Mouse (Mus musculus) spleen, adult 12 weeks (tissue): Measurements from ENCODE around the gene Cux2.

ENCODE experiments used
- DNase-seq: peaks from one replicate; pipeline ENCODE4 v3.0.0; 2022; ENCODE audit warnings: low spot score

Cux2 gene

DNA sequence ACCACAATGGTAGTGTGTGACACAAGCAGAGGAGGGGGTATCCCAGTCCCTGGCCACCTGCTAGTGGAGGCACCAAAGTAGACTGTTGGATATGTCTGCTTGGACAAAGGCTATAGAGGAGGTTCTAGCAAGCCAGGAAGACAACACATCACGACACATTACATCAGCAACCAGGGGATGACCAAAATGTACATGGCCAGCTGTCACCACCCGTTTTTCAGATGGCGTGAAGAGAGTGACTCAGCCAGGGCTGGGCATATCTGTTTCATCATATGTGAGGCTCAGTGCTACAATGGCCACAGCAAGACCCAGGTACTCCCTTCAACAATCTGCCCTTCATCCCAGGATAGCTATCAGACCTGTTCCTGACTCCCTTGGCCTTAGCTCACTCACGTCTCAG is 133.1 kb downstream of the Cux2 start:
- DNase-seq = no peak

DNA sequence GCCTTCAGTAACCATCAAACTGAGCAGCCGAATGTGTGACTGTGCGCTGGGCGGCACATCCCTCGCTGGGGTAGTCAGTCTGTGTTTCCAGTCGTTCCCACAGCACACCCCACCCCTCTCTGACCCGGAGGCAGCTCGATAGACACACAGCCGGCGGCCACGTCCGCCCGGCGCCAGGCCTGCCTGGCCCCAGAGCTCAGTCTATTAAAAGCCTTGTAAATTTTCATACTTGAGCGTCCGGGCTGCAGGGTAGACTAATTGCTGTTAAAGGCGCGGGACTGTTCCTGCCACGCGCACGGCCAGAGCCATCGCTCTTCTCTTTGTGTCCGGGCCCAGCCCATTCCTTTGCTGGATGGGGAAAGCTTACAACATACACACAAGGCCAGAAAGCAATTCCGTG is 135.9 kb downstream of the Cux2 start:
- no peak for DNase-seq

DNA sequence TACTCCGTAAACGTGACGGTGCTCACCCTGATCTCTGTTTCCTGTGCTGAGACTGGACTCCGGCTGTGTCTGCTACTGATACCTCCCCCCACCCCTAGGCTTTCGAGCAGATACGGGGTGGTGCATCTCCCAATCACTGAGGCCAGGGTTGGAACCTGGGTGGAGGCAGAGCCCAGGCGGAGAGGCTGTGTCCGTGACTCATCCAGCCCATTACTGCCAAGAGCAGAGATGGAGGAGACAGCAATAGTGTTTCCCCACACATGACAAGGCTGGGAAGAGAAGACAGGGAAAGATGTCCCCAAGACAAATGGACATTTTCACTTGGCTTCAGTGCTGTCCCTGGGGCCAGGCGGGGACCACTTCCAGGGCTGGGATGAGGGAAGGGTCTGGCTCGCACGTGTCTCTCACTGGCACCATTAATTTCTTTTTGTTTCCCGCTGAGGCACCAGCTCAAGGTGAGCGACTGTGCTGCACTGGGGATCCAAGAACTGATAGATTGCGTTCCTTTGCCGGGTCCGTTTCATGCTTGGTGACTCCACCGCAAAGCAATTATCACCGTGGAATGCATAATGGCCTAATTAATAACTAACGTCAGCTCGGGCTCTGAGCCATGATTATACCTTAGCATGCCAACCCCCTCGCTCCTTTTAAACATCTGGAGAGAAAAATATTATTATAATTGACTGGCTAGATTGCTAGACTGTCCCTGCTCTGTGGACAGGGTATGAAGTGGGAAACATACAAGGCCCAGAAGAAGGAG is 140.5 kb downstream of the Cux2 start:
- no peak for DNase-seq

DNA sequence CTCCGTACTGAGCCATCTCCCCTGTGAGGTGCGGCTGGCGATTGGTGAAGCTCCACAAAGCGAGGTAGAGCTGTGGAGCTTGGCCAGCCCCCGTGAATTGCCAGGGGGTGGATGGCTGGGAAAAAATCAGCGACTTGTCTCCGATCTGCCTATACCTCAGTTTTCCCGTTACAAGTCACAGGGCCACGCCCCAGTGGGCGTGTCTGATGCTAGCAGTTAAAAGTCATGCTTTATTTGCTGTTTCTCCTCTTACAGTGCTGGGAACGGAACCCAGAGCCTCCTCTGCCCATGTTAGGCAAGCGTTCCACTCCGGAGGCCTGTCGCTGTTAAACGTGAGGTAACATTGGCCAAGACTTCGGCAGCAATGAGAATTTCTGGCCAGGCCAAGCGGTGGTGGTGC is 144.2 kb downstream of the Cux2 start:
- DNase-seq = no peak

DNA sequence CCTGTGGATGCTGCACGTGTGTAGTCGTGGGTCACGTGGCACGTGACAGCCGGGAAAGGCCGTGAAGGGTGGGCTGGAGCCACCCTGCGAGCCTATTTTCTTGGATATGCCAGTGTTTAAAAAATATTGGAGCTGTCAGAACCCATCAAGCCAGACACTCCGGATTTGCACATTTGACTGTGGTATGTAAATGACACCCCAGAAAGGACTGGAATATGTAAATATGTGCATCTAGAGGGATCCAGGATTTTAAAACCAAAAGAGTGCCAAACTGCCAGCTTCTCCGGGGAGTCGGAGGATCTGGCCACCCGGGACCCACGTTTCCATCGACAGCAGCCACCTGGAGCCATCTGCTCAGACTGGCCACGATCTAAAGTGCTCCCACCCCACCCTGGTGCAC is 145.1 kb downstream of the Cux2 start:
- no peak for DNase-seq

DNA sequence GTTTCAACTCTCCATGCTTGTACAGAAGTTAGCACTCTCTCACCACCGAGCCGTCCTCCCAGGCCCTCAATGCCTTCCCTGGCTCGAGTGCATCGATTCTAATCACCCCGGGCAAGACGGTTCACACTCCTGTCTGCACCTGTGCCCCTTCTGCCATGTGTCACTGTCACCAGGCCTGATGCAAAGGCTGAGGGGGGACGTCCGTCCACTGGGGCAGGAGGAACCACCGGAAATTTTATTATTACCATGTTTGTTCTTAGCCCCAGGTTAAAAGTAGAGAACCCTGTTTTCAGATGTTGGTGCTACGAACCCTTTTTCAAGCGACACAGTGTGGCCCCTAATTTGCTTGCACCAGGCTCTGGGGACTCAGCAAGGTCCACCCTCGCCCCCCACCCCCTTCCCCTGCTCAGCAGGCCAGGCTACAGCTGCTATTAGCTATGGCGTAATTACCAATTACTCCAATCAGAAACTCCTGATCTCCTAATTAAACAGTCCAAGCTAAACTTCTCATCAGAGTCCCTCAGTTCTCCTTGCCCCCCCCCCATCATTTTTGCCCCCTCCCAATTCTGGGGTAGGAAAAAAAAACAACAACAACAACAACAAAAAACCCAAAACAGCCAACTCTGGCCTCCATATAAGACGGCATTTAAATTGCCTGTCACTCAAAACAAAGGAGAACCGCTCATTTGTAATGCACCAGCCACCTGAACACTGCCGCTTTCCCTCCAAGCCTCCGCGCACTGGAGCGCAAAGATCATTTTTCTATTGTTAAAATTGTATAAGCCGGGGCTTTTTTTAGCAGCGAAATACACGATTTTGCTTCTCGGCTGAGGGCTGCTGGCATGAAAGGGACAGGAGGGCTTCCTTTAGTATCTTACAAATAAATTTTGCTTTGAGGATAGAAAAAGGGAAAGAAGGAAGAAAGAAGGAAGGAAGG is 146.8 kb downstream of the Cux2 start:
- DNase-seq = no peak

DNA sequence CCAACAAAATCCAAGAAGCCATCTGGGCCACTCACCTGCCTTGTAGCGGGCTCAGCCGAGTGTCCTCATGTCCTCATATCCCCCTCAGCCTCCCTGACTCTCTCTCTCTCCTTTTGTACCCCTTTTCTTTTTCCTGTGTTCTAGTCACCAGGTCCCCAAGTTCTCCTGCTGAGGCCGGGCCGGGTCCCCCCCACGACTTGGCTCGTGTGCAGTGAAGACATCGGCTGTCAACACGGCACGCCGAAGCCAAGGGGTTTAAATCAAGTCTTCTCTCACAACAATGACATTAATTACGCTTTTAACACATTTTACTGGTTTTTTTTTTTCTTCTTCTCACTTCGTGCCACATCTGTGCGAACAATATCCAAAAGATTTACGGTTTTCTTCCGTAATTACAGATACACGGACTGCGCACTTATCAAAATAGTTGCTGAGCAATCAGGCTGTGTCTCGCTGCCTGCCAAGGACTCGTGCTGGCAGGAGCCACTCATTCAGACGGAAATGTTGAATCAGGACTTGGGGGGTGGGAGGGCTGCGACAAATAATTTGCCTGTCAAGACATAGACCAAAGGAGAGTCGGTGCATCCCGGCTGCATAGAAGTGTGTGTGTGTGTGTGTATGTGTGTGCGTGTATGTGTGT is 154.7 kb downstream of the Cux2 start:
- DNase-seq = no peak

DNA sequence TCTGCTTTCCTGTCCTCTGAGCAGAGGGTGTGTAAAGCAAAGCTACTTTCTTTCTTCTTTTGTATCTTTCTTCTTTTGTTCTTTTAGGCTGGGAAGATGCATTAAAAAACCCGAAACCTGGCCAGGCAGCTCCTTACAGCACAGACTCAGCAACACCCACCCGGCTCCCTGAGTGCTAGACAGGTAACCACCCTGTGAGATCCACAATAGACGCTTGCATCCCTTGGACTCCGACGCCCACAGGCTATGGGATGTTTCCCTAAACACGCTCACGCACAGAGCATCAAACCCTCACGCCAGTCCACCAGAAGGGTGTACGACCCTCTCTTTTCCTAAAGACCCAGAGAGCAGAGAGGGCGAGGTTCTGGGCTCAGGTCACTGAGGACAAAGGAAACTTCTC is 155.3 kb downstream of the Cux2 start:
- DNase-seq = no peak

DNA sequence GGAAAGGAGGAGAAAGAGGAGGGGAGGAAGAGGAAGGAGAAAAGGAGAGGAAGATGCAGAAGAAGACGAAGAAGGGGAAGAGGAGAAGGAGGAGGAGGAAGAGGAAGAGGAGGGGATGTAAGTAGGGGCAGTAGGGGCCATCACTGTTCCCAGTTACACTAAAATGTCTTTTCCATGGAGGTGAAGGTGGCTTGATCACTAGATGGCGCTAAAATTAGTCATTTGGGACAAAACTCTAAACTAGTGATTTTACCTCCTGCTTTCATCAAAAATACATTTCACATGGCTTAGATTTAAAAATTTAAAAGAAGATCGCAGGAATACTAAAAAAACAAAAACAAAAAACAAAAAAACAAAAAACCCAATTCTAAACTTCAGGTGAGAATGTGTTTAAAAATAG is 156.3 kb downstream of the Cux2 start:
- DNase-seq = no peak

DNA sequence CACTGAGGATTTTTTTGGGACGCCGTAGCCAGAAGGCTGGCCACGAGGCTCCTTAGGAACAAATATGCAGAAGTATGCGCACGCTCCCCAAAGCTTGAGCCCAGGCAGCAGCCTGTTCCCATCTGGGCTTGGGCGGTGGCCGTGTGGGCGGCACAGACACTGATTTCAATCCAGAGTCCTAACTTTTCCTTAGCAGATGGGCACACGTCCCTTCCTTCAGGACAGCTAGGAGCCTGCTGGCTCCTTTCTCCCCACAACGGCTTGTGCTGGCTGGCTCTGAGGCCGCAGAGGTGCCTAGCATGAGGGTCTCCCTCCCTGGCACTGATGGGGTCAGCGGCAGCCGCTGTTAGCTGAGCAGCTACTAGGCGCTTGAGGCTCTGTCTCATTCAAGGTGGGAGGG is 157.6 kb downstream of the Cux2 start:
- DNase-seq = no peak

DNA sequence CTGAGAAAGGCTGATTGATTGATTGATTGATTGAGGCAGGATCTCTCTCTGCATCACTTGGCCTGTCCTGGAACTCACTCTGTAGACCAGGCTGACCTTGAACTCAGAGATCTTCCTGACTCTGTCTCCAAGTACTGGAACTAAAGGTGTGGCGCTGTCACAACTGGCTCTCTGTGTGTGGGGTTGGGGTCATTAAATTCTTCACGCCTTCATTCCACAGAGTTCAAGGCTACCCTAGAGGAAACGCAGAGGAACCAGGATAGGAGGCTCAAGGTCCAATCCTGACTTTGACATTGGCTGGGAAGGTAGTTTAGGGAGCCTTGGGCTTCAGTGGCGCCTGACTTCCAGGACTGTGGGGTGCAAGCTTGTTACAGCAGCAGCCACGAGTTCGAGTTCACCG is 159.0 kb downstream of the Cux2 start:
- DNase-seq = no peak

DNA sequence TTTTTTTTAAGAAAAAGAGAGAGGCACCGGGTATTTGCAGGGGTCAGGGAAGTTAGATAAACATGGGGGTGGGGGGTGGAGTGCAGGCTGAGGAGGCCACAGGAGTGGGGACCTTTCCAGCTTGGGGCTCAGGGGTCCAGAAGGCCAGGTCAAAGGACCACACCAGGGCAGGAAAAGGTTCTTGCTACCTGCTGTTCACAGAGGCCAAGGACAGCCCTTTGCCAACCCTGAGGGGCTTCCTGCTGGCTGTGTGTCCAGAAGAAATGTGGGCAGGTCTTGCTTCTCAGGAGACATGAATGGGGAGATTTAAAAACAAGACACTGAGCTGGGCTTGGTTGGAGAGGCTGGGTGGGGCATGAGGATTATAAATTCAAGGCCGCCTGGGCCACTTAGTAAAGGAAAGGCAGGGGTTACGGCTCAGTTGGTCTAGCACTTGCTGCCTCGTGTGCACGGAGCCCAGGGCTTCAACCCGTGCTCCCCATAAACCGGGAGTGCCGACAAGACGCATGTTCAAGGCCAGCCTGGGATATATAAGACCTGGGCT is 160.0 kb downstream of the Cux2 start:
- no peak for DNase-seq

DNA sequence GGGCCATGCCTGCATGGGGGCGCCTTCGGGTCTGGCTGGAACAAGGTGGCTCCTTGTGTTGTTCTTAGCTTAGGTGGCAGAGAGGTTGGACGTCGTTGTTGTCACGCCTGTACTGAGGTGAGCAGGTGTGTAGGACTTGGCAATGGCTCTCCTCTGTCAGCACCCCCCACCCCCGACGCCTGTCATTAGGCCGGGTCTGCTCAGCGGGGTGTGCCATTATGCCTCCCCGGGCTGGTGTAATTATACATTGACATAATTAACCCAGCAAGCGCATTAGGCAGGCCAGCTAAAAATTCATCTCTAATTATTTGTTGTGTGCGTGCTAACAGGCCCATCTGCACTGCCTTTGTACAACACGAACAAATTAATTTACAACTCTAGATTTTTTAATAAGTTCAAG is 160.5 kb downstream of the Cux2 start:
- DNase-seq = no peak

DNA sequence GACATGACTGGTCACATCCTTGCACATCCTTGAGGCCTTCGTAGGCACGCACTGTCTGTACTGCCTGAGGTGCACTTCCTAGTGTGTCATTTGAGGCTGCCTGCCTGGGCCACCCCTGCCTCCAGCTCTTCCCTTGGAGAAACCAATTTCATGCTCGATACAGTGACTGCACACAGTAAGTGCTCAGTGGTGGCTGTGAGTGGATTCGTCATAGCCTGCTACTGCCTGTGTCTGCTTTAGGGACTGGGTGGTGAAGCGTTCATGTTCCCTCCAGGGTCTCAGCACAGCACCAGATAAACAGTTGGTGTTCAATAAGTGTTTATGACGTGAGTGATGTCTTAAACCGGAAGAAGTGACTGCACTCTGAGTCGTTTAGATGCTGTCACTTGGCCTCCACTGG is 166.5 kb downstream of the Cux2 start:
- no peak for DNase-seq

DNA sequence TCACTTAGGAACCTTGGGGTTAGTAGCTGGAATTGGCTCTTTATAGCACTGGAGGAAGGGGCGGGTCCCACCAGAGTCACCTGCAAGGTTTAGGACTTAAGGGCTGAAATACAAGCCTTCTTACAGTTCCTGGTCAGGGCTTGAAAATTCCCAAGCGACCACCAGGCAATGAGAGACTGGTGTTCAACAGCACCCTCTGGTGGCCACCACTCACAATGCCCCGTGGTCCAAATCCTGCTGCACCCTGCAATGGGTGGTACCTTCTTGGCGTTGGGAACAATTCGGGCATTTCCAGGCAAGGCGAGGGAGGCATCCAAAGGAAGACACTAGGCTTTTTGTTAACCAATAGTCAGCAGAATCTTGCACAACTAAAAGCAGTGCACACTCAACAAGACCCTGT is 170.7 kb downstream of the Cux2 start:
- peak; percentile 14 for DNase-seq

DNA sequence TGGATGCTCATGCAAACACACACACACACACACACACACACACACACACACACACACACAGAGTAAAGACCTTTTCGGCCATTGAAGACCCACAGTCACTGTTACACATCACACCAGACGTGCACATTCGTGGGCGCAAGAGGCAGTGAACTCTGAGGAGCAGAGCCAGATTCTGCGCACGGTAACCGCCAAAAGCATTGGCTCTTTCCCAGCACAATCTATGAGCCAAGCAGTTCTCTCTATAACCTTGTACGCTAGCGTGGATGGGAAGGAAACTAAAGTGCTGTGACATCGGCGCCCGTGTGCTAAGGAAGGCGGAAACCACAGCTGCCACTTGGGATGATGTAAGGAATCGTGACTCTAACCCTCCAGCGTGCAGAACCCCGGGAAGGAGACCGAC is 171.2 kb downstream of the Cux2 start:
- no peak for DNase-seq

DNA sequence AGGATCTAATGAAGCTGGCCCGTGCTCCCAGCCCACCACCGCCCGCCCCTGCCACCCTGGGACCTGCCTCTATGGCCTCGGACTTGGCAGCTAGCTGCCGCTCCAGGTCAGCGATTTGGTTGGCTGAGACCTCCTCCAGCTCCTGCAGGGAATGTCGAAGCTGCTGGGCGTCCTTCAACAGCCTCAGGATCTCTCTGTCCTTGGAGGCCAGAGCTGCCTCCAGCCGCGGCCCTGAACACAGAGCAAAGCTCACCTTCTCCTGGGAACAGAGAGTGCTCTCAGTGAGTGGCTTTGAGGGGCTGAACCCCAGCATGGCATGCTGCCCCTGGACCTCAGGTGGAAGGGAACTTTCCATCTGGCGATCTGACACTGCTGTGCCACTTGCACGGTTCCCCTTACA is 173.0 kb downstream of the Cux2 start:
- DNase-seq = no peak

DNA sequence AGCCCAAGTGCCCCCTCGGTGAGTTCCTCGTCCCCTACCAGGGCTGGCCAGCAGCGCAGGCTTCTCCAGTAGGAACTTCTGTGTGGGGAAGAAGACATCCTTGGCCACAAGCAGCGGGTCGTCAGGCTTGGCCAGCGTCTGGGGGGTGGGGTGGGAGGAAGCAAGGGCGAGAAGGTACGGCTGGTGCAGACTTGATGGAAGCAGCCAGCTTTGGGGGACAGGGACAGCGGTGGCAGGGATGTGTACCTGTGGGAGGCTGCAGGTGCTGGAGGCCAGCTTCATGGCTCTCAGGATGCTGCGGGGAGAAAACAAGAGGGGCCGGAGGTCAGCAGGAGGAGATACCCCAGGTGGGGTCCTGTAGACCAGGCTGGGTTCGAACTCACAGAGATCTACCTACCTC is 174.9 kb downstream of the Cux2 start:
- DNase-seq = no peak

DNA sequence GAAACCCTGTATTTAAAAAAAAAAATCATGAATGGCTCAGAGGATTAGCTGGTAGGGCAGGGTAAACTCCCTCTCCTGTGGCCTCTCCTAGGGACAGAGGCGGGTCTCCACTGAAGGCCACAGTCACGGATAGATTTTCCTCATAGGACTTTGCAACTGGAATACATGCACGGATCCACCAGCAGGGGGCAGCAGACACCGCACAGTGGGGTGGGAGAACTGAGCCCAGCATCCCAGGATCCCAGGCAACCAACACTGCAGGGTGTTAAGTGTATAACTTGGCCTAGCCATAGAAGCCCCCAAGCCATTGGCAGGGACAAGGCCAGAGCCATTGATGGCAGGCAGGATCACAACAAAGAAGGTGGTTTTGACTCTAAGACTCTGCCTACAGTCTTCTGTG is 177.7 kb downstream of the Cux2 start:
- peak; percentile 38 for DNase-seq

DNA sequence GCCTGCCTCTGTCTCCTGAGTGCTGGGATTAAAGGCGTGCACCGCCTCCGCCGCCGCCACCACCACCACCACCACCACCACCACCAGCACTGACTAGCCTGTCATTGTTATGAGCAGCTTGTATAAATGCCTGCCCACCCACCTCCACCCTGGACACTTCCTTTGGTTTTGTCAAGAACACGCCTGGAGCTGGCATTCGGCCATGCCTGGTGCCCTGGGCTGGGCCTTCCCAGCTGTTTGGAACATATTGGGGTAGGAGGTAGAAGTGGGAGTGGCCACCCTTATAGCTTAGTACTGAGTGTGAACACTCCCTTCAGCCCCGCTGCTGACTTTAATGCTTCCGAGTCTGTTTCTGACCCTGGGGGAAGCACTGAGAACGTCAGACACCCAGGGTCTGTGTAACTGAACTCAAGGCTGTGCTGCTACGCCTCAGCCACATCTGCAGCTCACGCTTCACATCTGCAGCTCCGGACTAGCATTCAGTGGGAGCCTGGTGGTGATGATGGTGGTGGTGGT is 178.3 kb downstream of the Cux2 start:
- DNase-seq = no peak

DNA sequence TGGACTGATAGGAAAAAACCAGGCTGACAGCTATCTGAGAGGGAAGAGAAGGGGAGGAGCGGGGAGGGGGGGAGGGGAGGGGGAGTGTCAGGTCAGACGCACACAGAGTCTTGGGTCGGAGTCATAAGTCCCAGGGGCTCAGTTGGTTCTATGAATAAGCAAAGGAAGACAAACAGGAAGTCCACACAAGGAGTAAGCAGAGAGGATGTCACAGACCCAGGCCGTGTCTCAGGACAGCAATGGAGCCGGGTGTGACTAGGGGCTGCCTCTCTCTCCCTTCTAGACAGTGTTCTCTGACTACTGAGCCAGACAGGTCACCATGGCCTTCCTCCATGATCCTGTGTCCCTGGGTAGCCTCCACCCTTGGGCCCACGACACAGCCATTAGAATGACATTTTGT is 179.1 kb downstream of the Cux2 start:
- no peak for DNase-seq

DNA sequence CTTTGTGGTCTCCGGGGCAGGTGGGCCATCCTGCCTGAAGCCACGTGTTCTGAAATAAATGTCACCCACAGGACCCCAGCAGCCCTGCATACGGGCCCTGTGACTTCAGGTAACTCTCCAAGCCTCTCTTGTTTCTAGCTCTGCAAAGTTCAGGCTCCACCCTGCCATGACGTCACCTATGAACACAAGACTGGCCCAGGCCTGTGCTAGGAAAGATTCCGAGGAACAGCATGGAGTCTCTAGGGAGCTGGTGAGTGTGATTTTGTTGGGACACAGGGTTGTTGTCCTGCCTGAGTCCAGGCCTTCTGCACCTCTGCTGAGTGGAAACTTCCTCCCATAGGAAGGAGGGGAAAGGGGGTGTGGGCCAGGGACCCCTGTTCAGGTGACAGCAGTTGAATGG is 181.9 kb downstream of the Cux2 start:
- no peak for DNase-seq

DNA sequence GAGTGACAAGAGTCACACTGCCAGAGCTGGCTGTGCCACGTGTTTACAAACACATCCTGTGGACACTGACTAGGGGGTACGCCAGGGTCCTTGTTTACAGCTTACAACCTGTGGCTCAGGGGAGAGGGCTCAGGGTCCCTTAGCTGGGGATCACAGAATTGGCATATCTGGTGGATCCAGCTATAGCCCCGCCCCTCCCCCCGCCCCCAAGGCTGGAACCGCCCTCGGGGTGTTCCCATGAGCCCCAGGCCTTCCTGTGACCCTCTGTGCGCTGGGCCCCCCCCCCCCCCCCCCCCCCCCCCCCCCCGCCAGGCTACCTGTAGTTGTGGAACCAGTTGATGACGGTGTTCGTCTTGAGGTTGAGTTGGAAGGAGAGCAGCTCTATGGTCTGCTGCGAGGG is 185.6 kb downstream of the Cux2 start:
- no peak for DNase-seq
